Mouse (Mus musculus): ENCODE results near the gene Clasp1.

Clasp1 gene

GRCm38 (mm10) chr1:118501691-118502090, 112.8 kb downstream of the Clasp1 start:
- peak in 1 of 2 experiments; percentile 38 for DNase-seq

GRCm38 (mm10) chr1:118505746-118506145, 116.9 kb downstream of the Clasp1 start:
- DNase-seq: no peak

GRCm38 (mm10) chr1:118510996-118511395, 122.1 kb downstream of the Clasp1 start:
- DNase-seq: no peak

- no peak for DNase-seq
Observed at GRCm38 (mm10) chr1:118511738-118512530, 123.1 kb downstream of the Clasp1 start.

GRCm38 (mm10) chr1:118516256-118516655, 127.4 kb downstream of the Clasp1 start:
- no peak for DNase-seq

- DNase-seq: peak in 1 of 2 experiments; percentile 46
Observed at GRCm38 (mm10) chr1:118523161-118523560, 134.3 kb downstream of the Clasp1 start.

GRCm38 (mm10) chr1:118525336-118525735, 136.5 kb downstream of the Clasp1 start:
- DNase-seq: no peak

GRCm38 (mm10) chr1:118529213-118529612, 140.4 kb downstream of the Clasp1 start:
- no peak for DNase-seq

- no peak for DNase-seq
Observed at GRCm38 (mm10) chr1:118531259-118531658, 142.4 kb downstream of the Clasp1 start.

- DNase-seq: no peak
Observed at GRCm38 (mm10) chr1:118536021-118536420, 147.2 kb downstream of the Clasp1 start.

- no peak for DNase-seq
Observed at GRCm38 (mm10) chr1:118539046-118539445, 150.2 kb downstream of the Clasp1 start.

- no peak for DNase-seq
Observed at GRCm38 (mm10) chr1:118542880-118543279, 154.0 kb downstream of the Clasp1 start.

- DNase-seq: no peak
Observed at GRCm38 (mm10) chr1:118548769-118549168, 159.9 kb downstream of the Clasp1 start.

- no peak for DNase-seq
Observed at GRCm38 (mm10) chr1:118551152-118551551, 162.3 kb downstream of the Clasp1 start.

GRCm38 (mm10) chr1:118552071-118552470, 163.2 kb downstream of the Clasp1 start:
- DNase-seq: no peak

- DNase-seq: no peak
Observed at GRCm38 (mm10) chr1:118553045-118553444, 164.2 kb downstream of the Clasp1 start.

GRCm38 (mm10) chr1:118553451-118553850, 164.6 kb downstream of the Clasp1 start:
- DNase-seq: no peak

GRCm38 (mm10) chr1:118554961-118555360, 166.1 kb downstream of the Clasp1 start:
- DNase-seq: no peak

GRCm38 (mm10) chr1:118559716-118560115, 170.9 kb downstream of the Clasp1 start:
- peak in 1 of 2 experiments; percentile 2 for DNase-seq

GRCm38 (mm10) chr1:118564561-118564960, 175.7 kb downstream of the Clasp1 start:
- DNase-seq: no peak

- DNase-seq: no peak
Observed at GRCm38 (mm10) chr1:118567659-118568058, 178.8 kb downstream of the Clasp1 start.

- DNase-seq: no peak
Observed at GRCm38 (mm10) chr1:118580174-118580702, 191.4 kb downstream of the Clasp1 start.

- no peak for DNase-seq
Observed at GRCm38 (mm10) chr1:118581179-118581578, 192.3 kb downstream of the Clasp1 start.

GRCm38 (mm10) chr1:118589721-118590120, 200.9 kb downstream of the Clasp1 start:
- DNase-seq: no peak

All from kidney, adult 8-10 months (tissue).